Mouse (Mus musculus): ENCODE data around the gene Kiz. TPM values are rescaled to one million over a fixed set of nuclear protein-coding genes. Genes with fewer than 3 reads are reported as not detected.
A peak's percentile ranks its signal among the peaks of the same experiment; 100 is the strongest.

Gene Kiz
- total RNA-seq (2012; rRNA removed) = 6.3 and 8.5 TPM in 2 replicates

DNA sequence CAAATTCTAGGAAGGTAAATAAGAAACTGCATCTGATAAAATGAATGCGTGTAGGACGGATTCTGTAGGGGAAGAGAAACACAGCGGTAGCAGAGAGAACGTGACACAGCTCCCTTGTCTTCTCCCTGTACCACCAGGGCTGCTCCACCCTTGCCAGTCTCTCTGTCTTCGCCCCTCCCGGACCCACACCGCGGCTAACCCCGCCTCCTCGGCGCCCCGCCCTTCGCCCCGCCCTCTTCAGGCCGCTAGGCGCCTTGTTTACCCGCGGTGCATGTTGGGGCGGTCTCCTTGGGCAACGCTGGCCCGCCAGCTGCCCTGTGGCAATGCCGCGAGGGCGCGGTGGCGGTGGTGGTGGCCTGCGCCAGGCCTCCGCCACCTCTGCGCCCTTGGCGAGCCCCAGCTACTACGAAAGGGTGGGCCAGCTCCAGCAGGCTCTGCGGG is at the start of gene Kiz:
Gene Kiz, plus strand, starts transcription at position 266 of the 441 bp plus-strand sequence.
- peak within 1 kb of the TSS; percentile 88 for H3K9ac ChIP-seq (ENCODE audit: insufficient read depth, low read depth, low read length, poor library complexity, severe bottlenecking)
- in situ Hi-C loops (cut with MboI; ENCODE audit: low sequenced_read_pairs in 2 of 2, unreplicated experiment in 2 of 2) = no loop called here
- no peak within 1 kb of the TSS for H3K27ac ChIP-seq (ENCODE audit: insufficient read depth, low read depth, low read length, poor library complexity, severe bottlenecking)
- no peak for TF ChIP-seq HCFC1 (IDR thresholded peaks at IDR 0.05; ENCODE audit: borderline replicate concordance, insufficient read depth, low read length)
- TF ChIP-seq CHD2 (IDR thresholded peaks at IDR 0.05; ENCODE audit: low read depth, low read length) = no peak
- TF ChIP-seq MAFK (IDR thresholded peaks at IDR 0.05; ENCODE audit: insufficient read depth, low read depth, low read length) = no peak
- TF ChIP-seq ZNF384 (IDR thresholded peaks at IDR 0.05; ENCODE audit: low read depth, low read length) = no peak
- no peak for TF ChIP-seq ZC3H11A (IDR thresholded peaks at IDR 0.05; ENCODE audit: borderline replicate concordance, low read depth, low read length)
- H3K4me1 ChIP-seq (ENCODE audit: control insufficient read depth in 2 of 2, insufficient read depth in 2 of 2, low read length in 2 of 2, poor library complexity in 1 of 2) = no peaks in the 10 kb centered on the region
- H3K4me3 ChIP-seq (ENCODE audit: insufficient read depth in 1 of 2, low read depth in 1 of 2, low read length in 2 of 2, poor library complexity in 1 of 2, severe bottlenecking in 1 of 2) = peak within 1 kb of the TSS; percentile 82 to 93
- H3K9me3 ChIP-seq (ENCODE audit: control insufficient read depth, insufficient read depth, low read depth, low read length) = no peaks in the 10 kb centered on the region
- no peaks in the 10 kb centered on the region for H3K36me3 ChIP-seq (ENCODE audit: control insufficient read depth, insufficient read depth, low read length, poor library complexity, severe bottlenecking)
- peak; percentile 79 for DNase-seq (ENCODE audit: low read depth, low spot score)

DNA sequence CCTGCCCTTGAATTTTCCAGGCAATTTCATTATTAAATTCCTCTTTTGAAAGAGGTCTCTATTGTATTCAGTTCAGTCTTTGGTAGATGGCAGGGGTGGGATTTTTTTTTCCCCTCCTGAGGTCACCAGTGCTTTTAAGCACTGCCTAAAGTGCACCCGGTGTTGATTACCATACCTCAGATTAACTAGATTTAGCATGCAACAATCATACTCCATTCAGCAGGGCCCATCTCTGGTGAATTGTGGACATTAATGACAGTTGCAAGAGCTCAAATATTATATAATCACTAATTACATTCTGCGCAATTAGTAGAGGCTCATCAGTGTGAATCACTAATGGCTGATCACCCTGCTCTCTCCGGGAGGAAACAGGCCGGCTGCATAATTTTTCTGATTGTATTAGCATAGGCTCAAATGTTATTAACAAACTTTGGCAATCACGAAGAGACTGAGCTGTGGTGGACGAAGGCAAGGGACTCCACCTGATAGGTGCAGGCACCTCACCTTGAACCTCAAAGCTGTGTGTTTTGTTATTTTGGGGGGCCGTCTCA is 45.9 kb upstream of the Kiz start:
- in situ Hi-C loops (cut with MboI; ENCODE audit: low sequenced_read_pairs in 2 of 2, unreplicated experiment in 2 of 2) = no loop called here
- Histone ChIP-seq H3K27ac (ENCODE audit: insufficient read depth, low read depth, low read length, poor library complexity, severe bottlenecking) (no peak overlapping the region), H3K9ac (ENCODE audit: insufficient read depth, low read depth, low read length, poor library complexity, severe bottlenecking) (no peak overlapping the region), H3K4me3 (ENCODE audit: insufficient read depth in 1 of 2, low read depth in 1 of 2, low read length in 2 of 2, poor library complexity in 1 of 2, severe bottlenecking in 1 of 2) (no peak overlapping the region), H3K4me1 (ENCODE audit: control insufficient read depth in 2 of 2, insufficient read depth in 2 of 2, low read length in 2 of 2, poor library complexity in 1 of 2) (no peaks in the 10 kb centered on the region), H3K9me3 (ENCODE audit: control insufficient read depth, insufficient read depth, low read depth, low read length) (no peaks in the 10 kb centered on the region), H3K36me3 (ENCODE audit: control insufficient read depth, insufficient read depth, low read length, poor library complexity, severe bottlenecking) (no peaks in the 10 kb centered on the region)
- TF ChIP-seq HCFC1 (IDR thresholded peaks at IDR 0.05; ENCODE audit: borderline replicate concordance, insufficient read depth, low read length) = no peak
- TF ChIP-seq MAFK (IDR thresholded peaks at IDR 0.05; ENCODE audit: insufficient read depth, low read depth, low read length) = no peak
- no peak for DNase-seq (ENCODE audit: low read depth, low spot score)

DNA sequence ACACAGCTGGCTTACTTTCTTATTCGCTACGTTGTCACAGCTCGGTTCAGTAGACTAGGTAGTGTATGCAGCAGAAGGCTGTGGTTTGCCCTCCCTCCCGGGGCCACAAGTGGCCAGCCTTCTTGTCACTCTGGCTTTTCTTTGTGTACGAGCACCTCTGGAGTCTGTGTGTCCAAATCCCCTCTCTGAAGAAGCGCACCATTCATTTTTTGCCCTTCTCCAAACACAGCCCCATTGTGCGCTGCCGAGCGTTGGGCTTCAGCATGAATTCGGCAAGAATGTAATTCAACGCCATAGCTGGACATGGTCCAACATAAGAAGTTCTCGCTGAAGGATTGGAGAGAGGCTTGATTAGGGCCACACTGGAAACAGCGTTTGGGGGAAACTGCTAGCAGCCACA is 45.0 kb upstream of the Kiz start:
- in situ Hi-C loops (cut with MboI; ENCODE audit: low sequenced_read_pairs in 2 of 2, unreplicated experiment in 2 of 2) = no loop called here
- H3K27ac ChIP-seq (ENCODE audit: insufficient read depth, low read depth, low read length, poor library complexity, severe bottlenecking) = no peak overlapping the region
- no peak overlapping the region for H3K4me3 ChIP-seq (ENCODE audit: insufficient read depth in 1 of 2, low read depth in 1 of 2, low read length in 2 of 2, poor library complexity in 1 of 2, severe bottlenecking in 1 of 2)
- H3K36me3 ChIP-seq (ENCODE audit: control insufficient read depth, insufficient read depth, low read length, poor library complexity, severe bottlenecking) = no peaks in the 10 kb centered on the region
- no peak overlapping the region for H3K9ac ChIP-seq (ENCODE audit: insufficient read depth, low read depth, low read length, poor library complexity, severe bottlenecking)
- no peak for DNase-seq (ENCODE audit: low read depth, low spot score)
- TF ChIP-seq ZC3H11A (IDR thresholded peaks at IDR 0.05; ENCODE audit: borderline replicate concordance, low read depth, low read length) = no peak
- TF ChIP-seq HCFC1 (IDR thresholded peaks at IDR 0.05; ENCODE audit: borderline replicate concordance, insufficient read depth, low read length) = no peak
- H3K4me1 ChIP-seq (ENCODE audit: control insufficient read depth in 2 of 2, insufficient read depth in 2 of 2, low read length in 2 of 2, poor library complexity in 1 of 2) = no peaks in the 10 kb centered on the region
- no peaks in the 10 kb centered on the region for H3K9me3 ChIP-seq (ENCODE audit: control insufficient read depth, insufficient read depth, low read depth, low read length)

DNA sequence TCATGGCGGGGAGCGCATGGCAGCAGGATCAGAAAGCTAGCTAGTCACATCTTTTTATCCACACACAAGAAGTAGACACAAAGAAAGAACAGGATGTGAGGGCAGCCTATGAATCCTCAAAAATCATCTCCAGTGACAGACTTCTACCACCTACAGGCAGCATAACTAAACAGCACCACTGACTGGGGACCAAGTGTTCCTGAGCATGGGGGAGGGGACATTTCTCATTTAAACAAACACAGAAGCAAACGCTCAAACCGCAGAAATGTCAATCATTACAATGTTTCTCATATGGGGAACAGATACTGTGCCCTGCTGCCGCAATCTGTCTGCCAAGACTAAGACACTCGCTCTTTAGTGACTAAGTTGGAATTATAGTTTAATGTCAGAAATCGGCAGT is 40.7 kb upstream of the Kiz start:
- Histone ChIP-seq H3K36me3 (ENCODE audit: control insufficient read depth, insufficient read depth, low read length, poor library complexity, severe bottlenecking) (no peaks in the 10 kb centered on the region), H3K4me3 (ENCODE audit: insufficient read depth in 1 of 2, low read depth in 1 of 2, low read length in 2 of 2, poor library complexity in 1 of 2, severe bottlenecking in 1 of 2) (no peak overlapping the region), H3K9ac (ENCODE audit: insufficient read depth, low read depth, low read length, poor library complexity, severe bottlenecking) (no peak overlapping the region), H3K9me3 (ENCODE audit: control insufficient read depth, insufficient read depth, low read depth, low read length) (no peaks in the 10 kb centered on the region), H3K4me1 (ENCODE audit: control insufficient read depth in 2 of 2, insufficient read depth in 2 of 2, low read length in 2 of 2, poor library complexity in 1 of 2) (peaks cover 0 to 2% of the 10 kb centered on the region in 2 experiments; a peak in 1 of 4 replicates), H3K27ac (ENCODE audit: insufficient read depth, low read depth, low read length, poor library complexity, severe bottlenecking) (no peak overlapping the region)
- in situ Hi-C loops (cut with MboI; ENCODE audit: low sequenced_read_pairs in 2 of 2, unreplicated experiment in 2 of 2) = no loop called here
- no peak for TF ChIP-seq CHD2 (IDR thresholded peaks at IDR 0.05; ENCODE audit: low read depth, low read length)
- no peak for TF ChIP-seq ZNF384 (IDR thresholded peaks at IDR 0.05; ENCODE audit: low read depth, low read length)
- no peak for TF ChIP-seq HCFC1 (IDR thresholded peaks at IDR 0.05; ENCODE audit: borderline replicate concordance, insufficient read depth, low read length)
- TF ChIP-seq ZC3H11A (IDR thresholded peaks at IDR 0.05; ENCODE audit: borderline replicate concordance, low read depth, low read length) = no peak
- no peak for TF ChIP-seq MAFK (IDR thresholded peaks at IDR 0.05; ENCODE audit: insufficient read depth, low read depth, low read length)
- no peak for DNase-seq (ENCODE audit: low read depth, low spot score)

DNA sequence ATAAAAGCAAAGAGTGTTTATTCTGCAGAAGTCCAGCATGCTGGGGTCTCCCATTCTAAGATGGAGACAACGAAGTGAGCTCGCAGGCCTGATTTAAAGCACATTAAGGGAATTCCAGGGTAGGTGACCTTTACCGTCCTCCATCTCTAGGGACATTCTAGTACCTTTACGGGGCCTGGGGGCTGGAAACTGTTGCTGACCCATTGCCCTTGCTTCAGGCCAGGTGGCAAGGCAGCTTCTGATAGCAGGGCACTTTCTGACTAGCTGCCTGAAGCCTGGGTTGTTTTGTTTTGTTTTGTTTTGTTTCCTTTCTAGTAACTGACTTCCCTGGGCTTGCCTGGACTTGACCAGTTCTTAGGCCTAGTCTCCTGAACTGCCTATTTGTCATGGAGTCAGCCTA is 36.6 kb upstream of the Kiz start:
- in situ Hi-C loops (cut with MboI; ENCODE audit: low sequenced_read_pairs in 2 of 2, unreplicated experiment in 2 of 2) = no loop called here
- H3K27ac ChIP-seq (ENCODE audit: insufficient read depth, low read depth, low read length, poor library complexity, severe bottlenecking) = no peak overlapping the region

More for the DNA sequence above, 36.6 kb upstream of the Kiz start:
- Histone ChIP-seq H3K9me3 (ENCODE audit: control insufficient read depth, insufficient read depth, low read depth, low read length) (no peaks in the 10 kb centered on the region), H3K4me3 (ENCODE audit: insufficient read depth in 1 of 2, low read depth in 1 of 2, low read length in 2 of 2, poor library complexity in 1 of 2, severe bottlenecking in 1 of 2) (no peak overlapping the region), H3K4me1 (ENCODE audit: control insufficient read depth in 2 of 2, insufficient read depth in 2 of 2, low read length in 2 of 2, poor library complexity in 1 of 2) (peaks cover 0 to 7% of the 10 kb centered on the region in 2 experiments; a peak in 1 of 4 replicates), H3K36me3 (ENCODE audit: control insufficient read depth, insufficient read depth, low read length, poor library complexity, severe bottlenecking) (no peaks in the 10 kb centered on the region), H3K9ac (ENCODE audit: insufficient read depth, low read depth, low read length, poor library complexity, severe bottlenecking) (no peak overlapping the region)
- no peak for DNase-seq (ENCODE audit: low read depth, low spot score)
- TF ChIP-seq MAFK (IDR thresholded peaks at IDR 0.05; ENCODE audit: insufficient read depth, low read depth, low read length) (no peak), HCFC1 (IDR thresholded peaks at IDR 0.05; ENCODE audit: borderline replicate concordance, insufficient read depth, low read length) (no peak), ZNF384 (IDR thresholded peaks at IDR 0.05; ENCODE audit: low read depth, low read length) (no peak), ZC3H11A (IDR thresholded peaks at IDR 0.05; ENCODE audit: borderline replicate concordance, low read depth, low read length) (no peak), CHD2 (IDR thresholded peaks at IDR 0.05; ENCODE audit: low read depth, low read length) (no peak)

Data from ES-E14 (cell line).